In genomic region chr2:174343566-174343965, GRCm38 (mm10) we compare ENCODE assay signal across 8 mouse cellular contexts. TPM values are rescaled to one million over a fixed set of nuclear protein-coding genes. Genes with fewer than 3 reads are reported as not detected.
A peak's percentile ranks its signal among the peaks of the same experiment; 100 is the strongest.
DNase-seq lines count a peak whose midpoint lies in the region; ATAC-seq and TF ChIP-seq lines count a peak whose summit lies in the region.

No protein-coding gene starts in this region.

- H3K79me2 ChIP-seq in heart, adult 2 months (replicated peaks; ENCODE audit: control insufficient read depth, insufficient read depth, low read length), result peaks cover 11% of the 10 kb centered on the region
- H3K79me2 ChIP-seq in MEL (ENCODE audit: control insufficient read depth, insufficient read depth, low read length, poor library complexity), result peaks cover 14% of the 10 kb centered on the region

- no peak for TF ChIP-seq CTCF in heart, adult 2 months (IDR thresholded peaks at IDR 0.05)
- no peak for TF ChIP-seq CTCF in MEL (IDR thresholded peaks at IDR 0.05 in 2 of 3, conservative IDR thresholded peaks at IDR 0.05 in 1 of 3; ENCODE audit: control insufficient read depth in 1 of 3, insufficient read depth in 1 of 3, low read depth in 2 of 3, low read length in 3 of 3, poor library complexity in 1 of 3, severe bottlenecking in 1 of 3)

- no peak for TF ChIP-seq RAD21 in MEL (IDR thresholded peaks at IDR 0.05; ENCODE audit: low read depth, low read length)

- no peak for TF ChIP-seq EP300 in heart, adult 2 months (IDR thresholded peaks at IDR 0.05; ENCODE audit: insufficient read depth, low read depth, low read length)
- TF ChIP-seq EP300 in MEL (IDR thresholded peaks at IDR 0.05; ENCODE audit: low read depth in 1 of 2, low read length in 2 of 2), result no peak

- intact Hi-C loops in heart, adult 2 months (cut with DNase I), result loop anchor here (1.0 kb wide), 1 partner anchor 12 kb away; no protein-coding TSS in a partner anchor
- intact Hi-C loops in heart, postnatal 14 days (cut with DNase I), result loop anchor here (10.0 kb wide), 1 partner anchor 1339 kb away; the partner anchor contains the start of gene Rae1

- no peak for TF ChIP-seq POLR2A in heart, adult 2 months (IDR thresholded peaks at IDR 0.05; ENCODE audit: insufficient read depth, low read depth, low read length)
- TF ChIP-seq POLR2A in MEL (IDR thresholded peaks at IDR 0.05; ENCODE audit: control insufficient read depth in 1 of 2, insufficient read depth in 1 of 2, low read depth in 1 of 2, low read length in 2 of 2, poor library complexity in 1 of 2), result no peak

- H3K27me3 ChIP-seq in heart, adult 2 months (ENCODE audit: control insufficient read depth, insufficient read depth, low read length), result no peaks in the 10 kb centered on the region
- H3K27me3 ChIP-seq in MEL (ENCODE audit: control insufficient read depth in 1 of 2, insufficient read depth in 2 of 2, low read length in 2 of 2), result no peaks in the 10 kb centered on the region
- H3K27me3 ChIP-seq in heart, embryonic 14.5 days (ENCODE audit: control insufficient read depth, insufficient read depth, low read length), result no peaks in the 10 kb centered on the region
- H3K27me3 ChIP-seq in liver, embryonic 13.5 days, result no peaks in the 10 kb centered on the region

- DNase-seq in heart, adult 2 months, result no peak
- no peak for DNase-seq in heart, postnatal 14 days
- DNase-seq in MEL (ENCODE audit: low read depth, low spot score), result peak; percentile 2
- no peak for DNase-seq in liver, embryonic 13.5 days
- no peak for DNase-seq in adrenal gland, adult (ENCODE audit: inconsistent age in 2 of 2, low spot score in 1 of 2)
- DNase-seq in yolk sac, embryonic 10.5 days (ENCODE audit: low spot score), result no peak

- H3K9me3 ChIP-seq in MEL (replicated peaks; ENCODE audit: insufficient read depth, low read length), result no peaks in the 10 kb centered on the region
- no peaks in the 10 kb centered on the region for H3K9me3 ChIP-seq in heart, embryonic 14.5 days (ENCODE audit: control insufficient read depth, low read length)
- no peaks in the 10 kb centered on the region for H3K9me3 ChIP-seq in liver, embryonic 13.5 days (replicated peaks)

- H3K4me2 ChIP-seq in heart, embryonic 14.5 days (ENCODE audit: low read length), result peak overlapping the region; percentile 58
- peak overlapping the region; percentile 10; the same call in 1 of the 2 replicates for H3K4me2 ChIP-seq in liver, embryonic 13.5 days

- peak overlapping the region; percentile 17 for H3K9ac ChIP-seq in heart, adult 2 months (ENCODE audit: low read depth, low read length)
- no peak overlapping the region for H3K9ac ChIP-seq in MEL (ENCODE audit: control insufficient read depth, low read depth, low read length, poor library complexity, severe bottlenecking)
- peak overlapping the region; percentile 67 for H3K9ac ChIP-seq in heart, embryonic 14.5 days (ENCODE audit: low read length)
- no peak overlapping the region for H3K9ac ChIP-seq in liver, embryonic 13.5 days

- H3K4me3 ChIP-seq in heart, adult 2 months, result peak overlapping the region; percentile 32; the same call in 1 of the 2 replicates
- H3K4me3 ChIP-seq in MEL (ENCODE audit: control insufficient read depth in 1 of 2, insufficient read depth in 1 of 2, low read depth in 2 of 2, low read length in 2 of 2), result no peak overlapping the region
- H3K4me3 ChIP-seq in heart, embryonic 14.5 days (ENCODE audit: control insufficient read depth in 1 of 2, insufficient read depth in 1 of 2, low read depth in 1 of 2, low read length in 2 of 2), result peak overlapping the region in 1 of 2 experiments; percentile 10; a peak in 1 of 4 replicates
- H3K4me3 ChIP-seq in liver, embryonic 13.5 days (replicated peaks), result no peak overlapping the region

- 0% methylated on average over 1 of the region's 1 CpGs for WGBS in heart, adult 2 months
- WGBS in heart, embryonic 14.5 days, result 3% methylated on average over 1 of the region's 1 CpGs
- 16% methylated on average over 1 of the region's 1 CpGs for WGBS in liver, embryonic 13.5 days (ENCODE audit: insufficient replicate concordance)

- peaks cover 35% of the 10 kb centered on the region for H3K4me1 ChIP-seq in heart, adult 2 months (ENCODE audit: control insufficient read depth, insufficient read depth, low read length)
- H3K4me1 ChIP-seq in MEL (ENCODE audit: control insufficient read depth in 1 of 2, insufficient read depth in 2 of 2, low read length in 2 of 2), result peaks cover 2 to 5% of the 10 kb centered on the region in 2 experiments; a peak in 2 of 4 replicates
- peaks cover 26 to 61% of the 10 kb centered on the region in 2 experiments for H3K4me1 ChIP-seq in heart, embryonic 14.5 days (ENCODE audit: control insufficient read depth in 2 of 2, insufficient read depth in 2 of 2, low read length in 2 of 2)
- H3K4me1 ChIP-seq in liver, embryonic 13.5 days (replicated peaks), result peaks cover 55% of the 10 kb centered on the region

- peak overlapping the region; percentile 90 for H3K27ac ChIP-seq in heart, adult 2 months
- peak overlapping the region; percentile 4; the same call in 1 of the 2 replicates for H3K27ac ChIP-seq in MEL (ENCODE audit: control insufficient read depth, low read depth, low read length)
- H3K27ac ChIP-seq in heart, embryonic 14.5 days (replicated peaks in 1 of 2; ENCODE audit: control insufficient read depth in 1 of 2, insufficient read depth in 1 of 2, low read depth in 2 of 2, low read length in 2 of 2), result peak overlapping the region; percentile 92 to 98
- no peak overlapping the region; the same call in 1 of the 2 replicates for H3K27ac ChIP-seq in liver, embryonic 13.5 days

- peaks cover 49% of the 10 kb centered on the region for H3K36me3 ChIP-seq in heart, adult 2 months (ENCODE audit: control insufficient read depth, insufficient read depth, low read length)
- peaks cover 14 to 18% of the 10 kb centered on the region in 2 experiments for H3K36me3 ChIP-seq in MEL (ENCODE audit: control insufficient read depth in 1 of 2, insufficient read depth in 2 of 2, low read length in 2 of 2)
- H3K36me3 ChIP-seq in heart, embryonic 14.5 days (ENCODE audit: control insufficient read depth, insufficient read depth, low read length), result peaks cover 67% of the 10 kb centered on the region
- peaks cover 76% of the 10 kb centered on the region for H3K36me3 ChIP-seq in liver, embryonic 13.5 days

- no peak for ATAC-seq in heart, embryonic 14.5 days (ENCODE audit: insufficient number of reproducible peaks, insufficient read depth, low FRiP score, low read depth)
- ATAC-seq in liver, embryonic 13.5 days (ENCODE audit: low read depth), result no peak
- ATAC-seq in cerebellum, adult (ENCODE audit: insufficient number of reproducible peaks, low FRiP score, low TSS enrichment), result no peak

TF ChIP-seq in MEL, 35 proteins besides CTCF, POLR2A, EP300 and RAD21:
- TF ChIP-seq SIN3A (IDR thresholded peaks at IDR 0.05; ENCODE audit: low read length) (0 out of 2 replicates have a peak, but pooled peaks have one; percentile 4), MEF2A (IDR thresholded peaks at IDR 0.05; ENCODE audit: extremely low read depth, insufficient replicate concordance, low read depth, low read length, poor library complexity, severe bottlenecking) (no peak)
TF ChIP-seq in MEL: peak in this region for 1.

RNA-seq across cellular contexts. Expression of gene Gm20721, which starts 2.9 kb away (rescaled TPM):
- 1 to 10 TPM; 1.6 to 1.8 TPM for total RNA-seq in heart, adult 2 months (2021)
- 0.12 TPM in 1 of 2 replicates, not detected in the other for polyA plus RNA-seq in heart, adult 2 months (2012; rRNA removed)
- total RNA-seq in heart, postnatal 14 days (2021), result 1 to 10 TPM; 1.7 to 1.8 TPM
- total RNA-seq in MEL (2012; rRNA removed), result 26.9 and 34.2 TPM in 2 replicates
- polyA plus RNA-seq in MEL (2012; ENCODE audit: insufficient read depth in 1 of 2, insufficient read length in 2 of 2, low read depth in 1 of 2, low replicate concordance in 2 of 2, missing spikeins in 1 of 2), result 100 to 1,000 TPM in 1 of 2 experiments, not detected in 1; 171 TPM
- polyA plus RNA-seq in heart, embryonic 14.5 days (2014; fragmentation: Nextera tagmentation; extraction: Ambion mirVana), result 6.8 and 7.5 TPM in 2 replicates
- polyA plus RNA-seq in liver, embryonic 13.5 days (2015; fragmentation: Nextera tagmentation; extraction: Ambion mirVana), result 36.1 and 43.2 TPM in 2 replicates

RNA-seq across cellular contexts. Expression of gene Gnas, which starts 59.4 kb away (rescaled TPM):
- 1,000 to 10,000 TPM; 1,140 to 1,235 TPM for total RNA-seq in heart, adult 2 months (2021)
- 1,079 and 1,189 TPM in 2 replicates for polyA plus RNA-seq in heart, adult 2 months (2012; rRNA removed)
- total RNA-seq in heart, postnatal 14 days (2021), result 1,000 to 10,000 TPM; 1,353 to 1,383 TPM
- total RNA-seq in MEL (2012; rRNA removed), result 255 and 273 TPM in 2 replicates
- polyA plus RNA-seq in MEL (2012; ENCODE audit: insufficient read depth in 1 of 2, insufficient read length in 2 of 2, low read depth in 1 of 2, low replicate concordance in 2 of 2, missing spikeins in 1 of 2), result 100 to 1,000 TPM; 383 to 447 TPM
- polyA plus RNA-seq in heart, embryonic 14.5 days (2014; fragmentation: Nextera tagmentation; extraction: Ambion mirVana), result 1,524 and 1,578 TPM in 2 replicates
- 343 and 362 TPM in 2 replicates for polyA plus RNA-seq in liver, embryonic 13.5 days (2015; fragmentation: Nextera tagmentation; extraction: Ambion mirVana)

Comparison
In these comparisons a context has a peak if more than half of its experiments do, and no peak if none do; other contexts are left out.
1. H3K9ac ChIP-seq: peak in heart, adult 2 months (single experiment) and heart, embryonic 14.5 days (single experiment); none in MEL (single experiment) and liver, embryonic 13.5 days (single experiment).